Mouse (Mus musculus) G1E (cell line): ENCODE data around the gene Isg20. TPM values are rescaled to one million over a fixed set of nuclear protein-coding genes. Genes with fewer than 3 reads are reported as not detected.

Experiments
- ATAC-seq: 2 replicates; pipeline ENCODE4 v1.8.0; 2016; ENCODE audit warnings: mild to moderate bottlenecking; ENCODE audit not compliant: insufficient number of reproducible peaks, poor library complexity, low FRiP score, severe bottlenecking; ENCODE audit errors: extremely low read depth
- DNase-seq: peaks from one replicate; pipeline ENCODE4 v3.0.0; 2012; ENCODE audit warnings: low spot score
- H3K27me3 ChIP-seq: 2 replicates; pipeline ENCODE4 v1.6.1; 2012; ENCODE audit warnings: mild to moderate bottlenecking, low read length, inconsistent platforms; ENCODE audit not compliant: insufficient read depth
- H3K36me3 ChIP-seq: replicated peaks from 2 replicates; pipeline ENCODE3; 2012; ENCODE audit warnings: mild to moderate bottlenecking, inconsistent platforms
- H3K4me1 ChIP-seq: 2 replicates; pipeline ENCODE4 v1.6.1; 2012; ENCODE audit warnings: low read depth, low read length, inconsistent platforms, mixed read lengths; ENCODE audit not compliant: insufficient read depth
- H3K4me3 ChIP-seq: 2 replicates; pipeline ENCODE4 v1.5.1; 2012; ENCODE audit warnings: low read depth, mild to moderate bottlenecking, inconsistent platforms, low read length, moderate library complexity, mixed read lengths
- H3K9me3 ChIP-seq: replicated peaks from 2 replicates; pipeline ENCODE4 v1.6.1; 2012; ENCODE audit warnings: inconsistent platforms
- CTCF ChIP-seq: IDR thresholded peaks from 2 replicates; pipeline ENCODE4 v1.5.1; 2012; ENCODE audit warnings: low read depth, low read length, inconsistent platforms, mixed read lengths
- GATA1 ChIP-seq: IDR thresholded peaks from 2 replicates; pipeline ENCODE4 v1.6.1; 2012; ENCODE audit warnings: borderline replicate concordance, low read length, inconsistent platforms, mixed read lengths
- GATA2 ChIP-seq: IDR thresholded peaks from 2 replicates; pipeline ENCODE4 v1.6.1; 2012; ENCODE audit warnings: low read depth, low read length, inconsistent platforms, borderline replicate concordance
- POLR2AphosphoS5 ChIP-seq: IDR thresholded peaks from 2 replicates; pipeline ENCODE4 v1.6.1; 2012; ENCODE audit warnings: low read depth, low read length, inconsistent platforms; ENCODE audit not compliant: insufficient replicate concordance
- TAL1 ChIP-seq: conservative IDR thresholded peaks from 2 replicates; pipeline ENCODE4 v1.6.1; 2012; ENCODE audit warnings: low read depth, low read length, inconsistent platforms, mixed read lengths
- polyA plus RNA-seq: library from polyadenylated mRNA; stranded (reverse); fragments of >175 nt; gene quantifications from 2 replicates; pipeline ENCODE4 v1.2.3, GENCODE M21; 2012
- total RNA-seq, 2 experiments: library from RNA; stranded (forward) in 1 of 2; stranded (reverse) in 1 of 2; fragments of 200-1000 nt in 1 of 2; fragments of >200 nt in 1 of 2; fragmentation: Nextera tagmentation in 1 of 2; gene quantifications; 2 replicates each; pipeline ENCODE4 v1.2.3; 2014 to 2017

The Isg20 gene
- total and polyA plus RNA-seq, 3 experiments: 0.59 to 42.7 (median 2.1) TPM

DNA sequence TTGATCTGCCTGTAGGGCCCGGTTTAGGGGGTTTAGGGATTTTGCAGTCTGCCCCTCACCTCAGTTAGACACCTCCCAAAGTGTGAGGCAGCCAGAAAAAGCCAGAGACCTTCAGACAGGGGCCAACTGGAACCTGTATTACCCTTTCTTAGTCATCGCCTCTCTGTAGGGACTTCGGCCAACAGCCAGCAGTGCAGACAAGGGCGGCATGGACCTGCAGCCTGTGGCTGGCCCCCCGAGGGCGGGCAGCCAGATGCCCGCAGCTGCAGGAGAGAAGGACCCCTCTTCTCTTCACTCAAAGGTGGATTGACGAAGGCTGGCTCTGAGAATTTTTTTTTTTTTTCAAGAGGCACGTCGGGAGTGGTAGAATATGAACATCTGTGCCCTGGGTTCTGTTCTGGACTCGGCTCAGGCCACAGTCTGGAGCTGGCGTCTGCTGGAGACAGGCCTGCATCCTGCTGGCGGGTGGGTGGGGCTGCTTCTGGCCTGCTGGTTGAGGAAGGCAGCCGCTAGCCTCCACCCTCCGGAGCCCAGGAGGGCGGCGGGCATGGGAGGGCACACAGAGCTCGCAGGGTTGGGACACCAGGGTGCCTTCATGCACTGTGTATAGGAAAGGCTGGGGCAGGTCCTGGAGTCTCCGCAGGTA lies 25.9 kb downstream of the Isg20 start:
- Histone ChIP-seq H3K4me3 (no peak overlapping the region), H3K9me3 (no peaks in the 10 kb centered on the region), H3K36me3 (no peaks in the 10 kb centered on the region), H3K27me3 (peaks cover 17% of the 10 kb centered on the region), H3K4me1 (no peaks in the 10 kb centered on the region)
- TF ChIP-seq GATA2 (no peak), TAL1 (no peak), CTCF (no peak), GATA1 (no peak), POLR2AphosphoS5 (no peak)
- DNase-seq (no peak), ATAC-seq (no peak)

GRCm38 (mm10) chr7:78940971-78941370 lies 27.7 kb downstream of the Isg20 start:
- H3K27me3 ChIP-seq: peaks cover 23% of the 10 kb centered on the region
- H3K4me3 ChIP-seq: no peak overlapping the region
- ATAC-seq (no peak), DNase-seq (no peak)
- H3K4me1 ChIP-seq: no peaks in the 10 kb centered on the region
- no peaks in the 10 kb centered on the region for H3K36me3 ChIP-seq
- H3K9me3 ChIP-seq: no peaks in the 10 kb centered on the region
- TF ChIP-seq GATA2 (no peak), POLR2AphosphoS5 (no peak), GATA1 (no peak), TAL1 (no peak), CTCF (no peak)

DNA sequence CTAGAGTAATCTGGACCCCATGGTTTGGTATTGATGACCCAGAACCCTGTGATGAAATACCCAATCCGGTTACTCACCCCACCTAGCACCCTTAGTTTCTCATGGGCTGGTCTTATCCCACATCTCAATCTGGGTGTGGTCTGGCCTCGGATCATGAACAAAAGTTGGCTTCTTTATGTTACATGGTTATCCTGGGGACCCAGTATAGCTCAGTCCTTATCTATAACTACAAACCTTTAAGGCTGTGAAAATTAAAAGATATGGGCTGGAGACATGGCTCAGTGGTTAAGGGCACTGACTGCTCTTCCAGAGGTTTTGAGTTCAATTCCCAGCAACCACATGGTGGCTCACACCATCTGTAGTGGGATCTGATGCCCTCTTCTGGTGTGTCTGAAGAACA lies 29.3 kb downstream of the Isg20 start:
- Histone ChIP-seq H3K27me3 (peaks cover 25% of the 10 kb centered on the region), H3K4me3 (no peak overlapping the region), H3K9me3 (no peaks in the 10 kb centered on the region), H3K4me1 (no peaks in the 10 kb centered on the region), H3K36me3 (no peaks in the 10 kb centered on the region)
- ATAC-seq (no peak), DNase-seq (no peak)
- TF ChIP-seq TAL1 (no peak), POLR2AphosphoS5 (no peak), GATA2 (no peak), GATA1 (no peak), CTCF (no peak)

- H3K36me3 ChIP-seq: no peaks in the 10 kb centered on the region
- peaks cover 3% of the 10 kb centered on the region; the same call in 1 of the 2 replicates for H3K27me3 ChIP-seq
- ATAC-seq: no peak
- DNase-seq: no peak
- TF ChIP-seq GATA1 (no peak), CTCF (no peak), POLR2AphosphoS5 (no peak), TAL1 (no peak), GATA2 (no peak)
- no peak overlapping the region for H3K4me3 ChIP-seq
- H3K4me1 ChIP-seq: no peaks in the 10 kb centered on the region
- H3K9me3 ChIP-seq: no peaks in the 10 kb centered on the region
Measured at GRCm38 (mm10) chr7:78953886-78954572, 40.8 kb downstream of the Isg20 start.

DNA sequence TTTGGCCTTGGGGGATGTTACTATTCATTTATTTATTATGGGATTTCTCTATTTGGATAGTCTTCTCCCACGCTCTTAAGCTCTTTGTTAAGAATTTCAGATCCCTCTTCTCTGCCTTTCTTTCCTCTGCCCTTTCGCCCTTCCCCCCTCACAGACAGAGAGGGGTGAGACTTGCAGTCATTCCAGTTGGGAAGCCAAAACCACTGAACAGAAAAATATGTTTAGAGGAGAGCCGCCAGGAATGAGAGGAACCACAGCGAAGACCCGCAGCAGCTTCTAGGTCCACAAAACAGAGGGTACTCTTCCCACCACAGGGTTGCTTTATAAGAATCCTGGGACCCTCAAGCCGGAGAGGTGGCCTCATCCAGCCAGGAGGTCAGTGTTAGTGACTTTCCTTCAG lies 41.4 kb downstream of the Isg20 start:
- TF ChIP-seq CTCF (no peak), POLR2AphosphoS5 (no peak), GATA1 (no peak), GATA2 (no peak), TAL1 (no peak)
- Histone ChIP-seq H3K36me3 (no peaks in the 10 kb centered on the region), H3K27me3 (peaks cover 3% of the 10 kb centered on the region; the same call in 1 of the 2 replicates), H3K9me3 (no peaks in the 10 kb centered on the region), H3K4me3 (no peak overlapping the region), H3K4me1 (no peaks in the 10 kb centered on the region)
- DNase-seq (no peak), ATAC-seq (no peak)

- Histone ChIP-seq H3K4me3 (no peak overlapping the region), H3K4me1 (no peaks in the 10 kb centered on the region), H3K36me3 (no peaks in the 10 kb centered on the region), H3K9me3 (no peaks in the 10 kb centered on the region), H3K27me3 (peaks cover 3% of the 10 kb centered on the region; the same call in 1 of the 2 replicates)
- no peak for DNase-seq
- TF ChIP-seq POLR2AphosphoS5: no peak
- ATAC-seq: no peak
Measured at GRCm38 (mm10) chr7:78955086-78955485, 41.9 kb downstream of the Isg20 start.
